In genomic region chr9:84466741-84467140, GRCm38 (mm10) we compare ENCODE assay signal across 9 mouse cellular contexts.
DNase-seq lines count a peak whose midpoint lies in the region; ATAC-seq and TF ChIP-seq lines count a peak whose summit lies in the region.
"Had no signal": no experiment of that assay in that cellular context is flagged by ENCODE, and none has a peak within 500 bp of the region (broad histone marks: within the 10 kb centered on the region; RNA-seq: fewer than 3 reads in every experiment).

No protein-coding gene starts in this region.

- ATAC-seq in frontal cortex, adult (ENCODE audit: low TSS enrichment), result peak; percentile 76
- ATAC-seq in erythroblast, adult 5-6 weeks (replicated peaks; ENCODE audit: low FRiP score, poor library complexity, severe bottlenecking), result no peak

- H3K27ac ChIP-seq in cortical plate, adult 2 months (ENCODE audit: insufficient read depth, low read length), result no peak overlapping the region
- H3K27ac ChIP-seq: neural tube, embryonic 12.5 days had no signal

- H3K4me3 ChIP-seq in cortical plate, adult 2 months (ENCODE audit: insufficient read depth, low read length), result no peak overlapping the region
- H3K4me3 ChIP-seq: neural tube, embryonic 12.5 days had no signal

- TF ChIP-seq POLR2A in cortical plate, adult 2 months (IDR thresholded peaks at IDR 0.05; ENCODE audit: extremely low read depth, insufficient read depth, low read length), result no peak

- H3K4me1 ChIP-seq in cortical plate, adult 2 months (ENCODE audit: control insufficient read depth, insufficient read depth, low read length), result no peaks in the 10 kb centered on the region
- H3K4me1 ChIP-seq: neural tube, embryonic 12.5 days had no signal

- no peak for DNase-seq in frontal cortex, postnatal 14 days (ENCODE audit: low spot score in 2 of 2)
- DNase-seq in ovary, postnatal 14 days (ENCODE audit: low spot score), result peak; percentile 27
- no peak for DNase-seq in ovary, adult 18-20 months (ENCODE audit: low spot score)
- peak; percentile 75 for DNase-seq in kidney, adult 9 months
- DNase-seq in mesoderm, embryonic 11.5 days (ENCODE audit: low read depth, low spot score), result peak; percentile 53

- TF ChIP-seq CTCF in cortical plate, adult 2 months (IDR thresholded peaks at IDR 0.05; ENCODE audit: extremely low read depth, insufficient read depth, low read length), result peak; percentile 47; the same call in 1 of the 2 replicates

Comparison
In these comparisons a context has a peak if more than half of its experiments do, and no peak if none do; other contexts are left out.
1. DNase-seq: peak in ovary, postnatal 14 days (single experiment), kidney, adult 9 months (single experiment) and mesoderm, embryonic 11.5 days (single experiment); none in frontal cortex, postnatal 14 days (0 of 2) and ovary, adult 18-20 months (single experiment).